Mouse (Mus musculus): ENCODE data around the gene Med20.
A peak's percentile ranks its signal among the peaks of the same experiment; 100 is the strongest.
"Not testable (repeated sequence)": the region's sequence is repeated elsewhere in the genome, so short reads cannot be mapped to it uniquely, and the experiment has no call there.

Med20 gene

GRCm38 (mm10) chr17:47628851-47629676 is 17.7 kb downstream of the Med20 start:
- peak; percentile 95 for DNase-seq

- peak; percentile 26 for DNase-seq
Observed at GRCm38 (mm10) chr17:47629717-47630677, 18.6 kb downstream of the Med20 start.

GRCm38 (mm10) chr17:47630678-47631065 is 19.3 kb downstream of the Med20 start, which contains the start of gene Usp49:
Usp49 (plus strand) TSS chr17:47630690.
- no peak for DNase-seq

- DNase-seq = no peak
Observed at GRCm38 (mm10) chr17:47632181-47632840, 20.9 kb downstream of the Med20 start.

- no peak for DNase-seq
Observed at GRCm38 (mm10) chr17:47633999-47634770, 22.8 kb downstream of the Med20 start.

GRCm38 (mm10) chr17:47642992-47643391 is 31.6 kb downstream of the Med20 start:
- DNase-seq = no peak

- peak; percentile 79 for DNase-seq
Observed at GRCm38 (mm10) chr17:47646683-47647082, 35.3 kb downstream of the Med20 start.

GRCm38 (mm10) chr17:47648966-47649365 is 37.6 kb downstream of the Med20 start:
- DNase-seq = no peak

- DNase-seq = no peak
Observed at GRCm38 (mm10) chr17:47651953-47652352, 40.6 kb downstream of the Med20 start.

GRCm38 (mm10) chr17:47654346-47654745 is 43.0 kb downstream of the Med20 start:
- DNase-seq = not testable (repeated sequence)

- DNase-seq = no peak
Observed at GRCm38 (mm10) chr17:47655697-47656096, 44.3 kb downstream of the Med20 start.

GRCm38 (mm10) chr17:47657901-47658300 is 46.5 kb downstream of the Med20 start:
- DNase-seq = no peak

GRCm38 (mm10) chr17:47658741-47659243 is 47.4 kb downstream of the Med20 start:
- DNase-seq = no peak

GRCm38 (mm10) chr17:47663009-47663713 is 51.8 kb downstream of the Med20 start:
- DNase-seq = no peak

GRCm38 (mm10) chr17:47664474-47664873 is 53.1 kb downstream of the Med20 start:
- no peak for DNase-seq

- no peak for DNase-seq
Observed at GRCm38 (mm10) chr17:47669166-47669565, 57.8 kb downstream of the Med20 start.

- DNase-seq = no peak
Observed at GRCm38 (mm10) chr17:47671988-47672310, 60.6 kb downstream of the Med20 start.

- peak; percentile 73 for DNase-seq
Observed at GRCm38 (mm10) chr17:47672311-47673111, 61.1 kb downstream of the Med20 start.
